Mouse (Mus musculus) spleen, adult 2 months (tissue): ENCODE measurements around the gene Cobll1.

Experiments used
- CTCF ChIP-seq: fragments of 200-500 bp; IDR thresholded peaks from 2 replicates; pipeline ENCODE4 v1.5.1; 2011; ENCODE audit warnings: mild to moderate bottlenecking, inconsistent platforms; ENCODE audit not compliant: insufficient read depth, insufficient read length, insufficient replicate concordance; ENCODE audit errors: extremely low read depth
- POLR2A ChIP-seq: fragments of 200-500 bp; IDR thresholded peaks from 2 replicates; pipeline ENCODE4 v1.6.1; 2011; ENCODE audit warnings: low read depth, low read length, inconsistent platforms

- no peak for TF ChIP-seq POLR2A
- no peak for TF ChIP-seq CTCF
Measured at GRCm38 (mm10) chr2:65148928-65149327, 90.3 kb downstream of the Cobll1 start.
